In genomic region chr11:83638934-83639333, GRCm38 (mm10) we compare ENCODE assay signal across 26 mouse cellular contexts. TPM values are rescaled to one million over a fixed set of nuclear protein-coding genes. Genes with fewer than 3 reads are reported as not detected.
DNase-seq lines count a peak whose midpoint lies in the region; ATAC-seq and TF ChIP-seq lines count a peak whose summit lies in the region.
"Had no signal": no experiment of that assay in that cellular context is flagged by ENCODE, and none has a peak within 500 bp of the region (broad histone marks: within the 10 kb centered on the region; RNA-seq: fewer than 3 reads in every experiment).

No protein-coding gene starts in this region.

- H3K27ac ChIP-seq in bone marrow macrophage, adult 2 months (ENCODE audit: insufficient read depth, low read depth, low read length) = peak overlapping the region; percentile 96
- H3K27ac ChIP-seq: embryonic facial prominence, embryonic 12.5 days; hindbrain, embryonic 15.5 days; intestine, embryonic 15.5 days; limb, embryonic 10.5 days; neural tube, embryonic 13.5 days had no signal

- DNase-seq in thymus, postnatal 4 days = peak; percentile 11
- DNase-seq in thymus, postnatal 25 days = no peak
- peak; percentile 49 to 62 for DNase-seq in natural killer cell, adult 2 months (ENCODE audit: low spot score in 2 of 2)
- no peak for DNase-seq in ovary, postnatal 36 days (ENCODE audit: low spot score)
- DNase-seq in cerebellum, postnatal 25 days = no peak
- DNase-seq: adrenal gland, postnatal 36 days; cerebellum, adult 11-12 months; cerebellum, postnatal 10 days; forebrain, postnatal 0 days; kidney, adult 8-10 months; midbrain, embryonic 14.5 days; right cerebral cortex, adult 18-20 months; right cerebral cortex, postnatal 4 days had no signal

- TF ChIP-seq POLR2A in bone marrow macrophage, adult 2 months (IDR thresholded peaks at IDR 0.05; ENCODE audit: borderline replicate concordance, low read depth, low read length) = no peak

- no peak for ATAC-seq in frontal cortex, adult (ENCODE audit: low TSS enrichment)
- ATAC-seq: forebrain, postnatal 0 days; intestine, embryonic 15.5 days; lung, postnatal 0 days had no signal

- no peak overlapping the region for H3K4me3 ChIP-seq in bone marrow macrophage, adult 2 months (ENCODE audit: insufficient read depth, low read length)
- H3K4me3 ChIP-seq: embryonic facial prominence, embryonic 12.5 days; hindbrain, embryonic 15.5 days; intestine, embryonic 15.5 days; limb, embryonic 10.5 days; neural tube, embryonic 13.5 days had no signal

- no peak for TF ChIP-seq CTCF in bone marrow macrophage, adult 2 months (IDR thresholded peaks at IDR 0.05; ENCODE audit: low read depth, low read length)

- H3K4me1 ChIP-seq in bone marrow macrophage, adult 2 months (ENCODE audit: control insufficient read depth, insufficient read depth, low read length) = peaks cover 55% of the 10 kb centered on the region
- H3K4me1 ChIP-seq: embryonic facial prominence, embryonic 12.5 days; hindbrain, embryonic 15.5 days; intestine, embryonic 15.5 days; limb, embryonic 10.5 days; neural tube, embryonic 13.5 days had no signal

RNA-seq across cellular contexts. Expression of gene Rpl9-ps1, which starts 6.5 kb away (rescaled TPM):
- not detected in 2 replicates for polyA plus RNA-seq in bone marrow macrophage, adult 2 months (2012; ENCODE audit: insufficient read depth, insufficient read length, missing spikeins)
- polyA plus RNA-seq: CD4-positive, CD25-positive, alpha-beta regulatory T cell, adult 4 months; embryonic facial prominence, embryonic 12.5 days; forebrain, embryonic 11.5 days; forebrain, postnatal 0 days; heart, embryonic 16.5 days; hindbrain, embryonic 15.5 days; intestine, embryonic 15.5 days; limb, embryonic 10.5 days; liver, adult 2 months; liver, embryonic 16.5 days; lung, postnatal 0 days; midbrain, embryonic 14.5 days; neural tube, embryonic 13.5 days had no signal

RNA-seq across cellular contexts. Expression of gene Ccl3, which starts 10.2 kb away (rescaled TPM):
- 129 and 135 TPM in 2 replicates for polyA plus RNA-seq in bone marrow macrophage, adult 2 months (2012; ENCODE audit: insufficient read depth, insufficient read length, missing spikeins)
- polyA plus RNA-seq: CD4-positive, CD25-positive, alpha-beta regulatory T cell, adult 4 months had no signal

RNA-seq across cellular contexts. Expression of gene Ccl4, which starts 23.4 kb away (rescaled TPM):
- 78.8 and 104 TPM in 2 replicates for polyA plus RNA-seq in bone marrow macrophage, adult 2 months (2012; ENCODE audit: insufficient read depth, insufficient read length, missing spikeins)
- polyA plus RNA-seq: forebrain, embryonic 11.5 days had no signal

RNA-seq across cellular contexts. Expression of gene Ccl6, which starts 46.0 kb away (rescaled TPM):
- 168 and 174 TPM in 2 replicates for polyA plus RNA-seq in bone marrow macrophage, adult 2 months (2012; ENCODE audit: insufficient read depth, insufficient read length, missing spikeins)
- polyA plus RNA-seq: CD4-positive, CD25-positive, alpha-beta regulatory T cell, adult 4 months had no signal

Comparison
In these comparisons a context has a peak if more than half of its experiments do, and no peak if none do; other contexts are left out.
1. DNase-seq: peak in thymus, postnatal 4 days (single experiment) and natural killer cell, adult 2 months (2 of 2); none in thymus, postnatal 25 days (single experiment), ovary, postnatal 36 days (single experiment) and cerebellum, postnatal 25 days (0 of 2).